Mouse (Mus musculus) 3134 (cell line): Measurements from ENCODE around the gene Trim31.

ENCODE experiments used
- DNase-seq: peaks from one replicate; pipeline ENCODE4 v3.0.0-alpha.2; 2011; ENCODE audit warnings: low spot score; ENCODE audit not compliant: insufficient read length; ENCODE audit errors: extremely low read depth

The Trim31 gene

DNA sequence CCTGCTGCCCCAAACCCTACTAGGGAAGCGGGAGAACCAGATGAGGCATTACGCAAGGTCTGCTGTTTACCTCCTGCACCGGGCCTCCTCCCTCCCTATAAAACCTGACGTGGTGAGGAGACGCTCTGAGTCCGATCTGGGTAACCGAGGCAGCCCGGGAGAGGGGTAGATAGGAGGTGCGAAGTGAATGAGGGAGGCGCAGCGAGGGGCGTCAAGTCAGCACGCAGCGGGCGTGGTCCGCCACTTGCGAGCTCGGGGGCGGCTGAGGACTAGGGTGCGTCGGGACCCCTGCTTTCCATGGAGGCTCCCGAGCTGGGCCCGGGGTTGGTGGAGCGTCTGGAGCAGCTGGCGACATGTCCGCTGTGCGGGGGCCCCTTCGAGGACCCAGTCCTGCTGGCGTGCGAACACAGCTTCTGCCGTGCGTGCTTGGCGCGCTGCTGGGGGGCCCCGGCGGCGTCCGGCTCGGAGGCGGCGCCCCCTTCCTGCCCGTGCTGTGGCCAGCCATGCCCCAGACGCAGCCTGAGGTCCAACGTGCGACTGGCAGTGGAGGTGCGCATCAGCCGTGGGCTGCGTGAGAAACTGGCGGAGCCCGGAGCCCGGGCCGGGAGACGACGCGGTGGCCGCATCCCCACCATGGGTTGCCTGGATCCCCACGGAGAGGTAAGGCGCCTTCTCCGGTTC is 45.0 kb downstream of the Trim31 start, which contains the start of gene Rnf39:
Gene Rnf39, plus strand, starts transcription at position 128 of the 681 bp plus-strand sequence.
- DNase-seq: peak; percentile 87

DNA sequence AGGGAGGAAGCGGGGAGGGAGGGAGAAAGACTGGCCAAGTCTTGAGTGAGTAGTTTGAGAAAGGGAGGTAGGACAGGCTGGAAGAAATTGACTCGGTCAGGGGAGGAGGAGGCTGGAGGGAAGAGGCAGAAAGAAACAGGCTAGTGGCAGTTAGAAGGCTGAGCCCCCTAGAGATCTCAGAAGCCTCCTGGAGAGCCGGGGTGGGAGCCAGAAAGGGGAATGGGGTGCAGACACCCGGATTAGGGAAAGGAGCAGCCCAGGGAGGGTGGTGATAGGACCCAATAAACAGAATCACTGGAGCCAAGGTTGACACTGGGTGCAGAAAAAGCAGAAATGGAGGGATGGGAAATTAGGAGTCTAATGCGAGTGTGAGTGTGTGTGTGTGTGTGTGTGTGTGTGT is 45.8 kb downstream of the Trim31 start:
- DNase-seq: no peak

DNA sequence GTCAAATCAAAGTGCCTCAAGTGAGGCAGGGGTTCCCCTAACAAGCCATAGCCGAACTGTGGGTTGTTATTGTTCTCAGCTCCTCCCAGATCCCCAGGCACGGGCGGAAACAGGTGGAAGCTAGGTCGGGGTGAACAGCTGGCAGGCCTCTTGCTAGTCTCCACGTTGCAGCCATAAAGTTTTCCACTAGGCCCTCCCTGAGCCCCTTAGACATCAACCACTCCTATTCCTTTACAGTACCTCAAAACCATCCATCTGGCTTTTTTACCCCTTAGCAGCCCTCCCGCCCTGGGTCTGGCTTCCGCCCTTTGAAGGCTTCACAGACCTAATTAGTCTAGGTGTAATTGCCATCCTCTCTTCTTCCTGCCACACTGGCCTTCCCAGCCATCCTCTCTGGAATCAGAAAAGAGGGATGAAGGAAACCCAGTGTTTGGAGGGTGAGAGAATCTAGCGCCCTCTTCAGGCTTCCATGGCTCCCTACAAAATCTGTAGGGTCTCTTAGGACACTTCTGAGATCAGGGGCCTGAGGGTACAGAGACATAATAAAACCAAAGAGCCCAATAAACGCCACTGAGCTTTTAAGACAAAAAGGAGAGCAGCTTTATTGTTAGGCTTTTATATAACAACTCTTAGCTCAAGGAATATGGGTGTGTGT is 46.3 kb downstream of the Trim31 start:
- peak; percentile 47 for DNase-seq

DNA sequence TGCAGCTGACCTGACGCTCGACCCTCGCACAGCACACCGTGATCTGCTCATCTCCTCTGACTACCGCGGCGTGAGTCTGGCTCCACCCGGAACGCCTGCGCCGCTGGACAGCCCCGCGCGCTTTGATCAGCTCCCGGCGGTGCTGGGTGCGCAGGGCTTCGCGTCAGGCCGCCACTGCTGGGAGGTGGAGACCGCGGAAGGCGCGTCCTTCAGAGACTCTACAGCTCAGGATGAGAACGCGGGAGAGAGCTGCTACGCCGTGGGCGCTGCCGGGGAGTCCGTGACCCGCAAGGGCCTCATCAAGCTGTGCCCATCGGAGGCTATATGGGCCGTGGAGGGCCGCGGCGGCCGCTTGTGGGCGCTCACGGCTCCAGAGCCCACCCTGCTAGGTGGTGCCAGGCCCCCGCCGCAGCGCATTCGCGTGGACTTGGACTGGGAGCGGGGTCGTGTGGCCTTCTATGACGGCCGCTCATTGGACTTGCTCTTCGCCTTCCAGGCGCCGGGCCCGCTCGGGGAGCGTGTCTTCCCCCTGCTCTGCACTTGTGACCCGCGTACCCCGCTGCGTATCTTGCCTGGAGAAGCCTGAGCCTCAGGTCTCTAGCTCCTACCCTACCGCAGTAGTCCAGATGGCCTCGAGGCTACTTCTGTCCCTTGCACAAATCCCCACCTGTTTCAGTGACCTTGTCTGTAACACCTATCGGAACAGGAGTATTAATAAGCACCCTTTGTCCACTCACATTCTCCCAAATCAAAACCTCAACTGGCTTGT is 49.3 kb downstream of the Trim31 start:
- DNase-seq: peak; percentile 35

DNA sequence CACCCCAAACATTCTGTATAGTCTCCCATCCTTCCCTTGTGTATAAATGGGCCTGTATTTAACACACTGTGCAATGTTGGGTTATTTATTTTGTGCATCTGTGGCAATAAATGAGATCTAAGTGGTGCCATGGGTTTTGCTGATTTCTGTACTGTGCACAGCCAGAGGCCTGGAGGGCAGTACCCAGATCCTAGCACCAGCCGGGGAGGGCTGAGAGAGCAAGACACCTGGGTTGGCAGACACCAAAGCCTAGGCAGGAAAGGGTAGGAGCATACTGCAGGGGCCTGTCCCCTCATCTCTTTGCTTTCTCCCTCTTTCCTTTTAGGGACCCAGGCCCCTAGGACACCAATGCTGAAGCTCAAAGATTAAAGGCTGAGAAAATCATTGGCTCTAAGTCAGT is 50.4 kb downstream of the Trim31 start:
- no peak for DNase-seq

DNA sequence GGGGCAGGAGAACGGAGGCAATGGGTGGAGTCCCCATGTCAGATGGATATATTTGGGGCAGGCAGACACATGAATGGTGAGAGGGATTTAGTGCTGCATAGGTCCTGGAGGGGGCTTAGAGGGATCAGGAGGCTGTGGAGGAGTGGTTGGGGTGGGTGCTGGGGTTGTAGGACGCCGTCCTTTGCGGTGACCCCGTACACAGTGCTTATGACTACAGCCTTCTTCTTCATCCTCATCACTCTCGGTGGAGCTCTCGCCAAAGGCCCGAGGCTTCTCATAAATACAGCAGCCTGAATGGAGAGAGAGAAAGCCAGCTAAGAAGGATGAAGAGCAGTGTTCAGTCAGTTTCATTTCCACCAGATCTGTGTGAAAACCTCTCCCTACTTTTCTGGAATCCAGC is 51.3 kb downstream of the Trim31 start:
- DNase-seq: no peak

DNA sequence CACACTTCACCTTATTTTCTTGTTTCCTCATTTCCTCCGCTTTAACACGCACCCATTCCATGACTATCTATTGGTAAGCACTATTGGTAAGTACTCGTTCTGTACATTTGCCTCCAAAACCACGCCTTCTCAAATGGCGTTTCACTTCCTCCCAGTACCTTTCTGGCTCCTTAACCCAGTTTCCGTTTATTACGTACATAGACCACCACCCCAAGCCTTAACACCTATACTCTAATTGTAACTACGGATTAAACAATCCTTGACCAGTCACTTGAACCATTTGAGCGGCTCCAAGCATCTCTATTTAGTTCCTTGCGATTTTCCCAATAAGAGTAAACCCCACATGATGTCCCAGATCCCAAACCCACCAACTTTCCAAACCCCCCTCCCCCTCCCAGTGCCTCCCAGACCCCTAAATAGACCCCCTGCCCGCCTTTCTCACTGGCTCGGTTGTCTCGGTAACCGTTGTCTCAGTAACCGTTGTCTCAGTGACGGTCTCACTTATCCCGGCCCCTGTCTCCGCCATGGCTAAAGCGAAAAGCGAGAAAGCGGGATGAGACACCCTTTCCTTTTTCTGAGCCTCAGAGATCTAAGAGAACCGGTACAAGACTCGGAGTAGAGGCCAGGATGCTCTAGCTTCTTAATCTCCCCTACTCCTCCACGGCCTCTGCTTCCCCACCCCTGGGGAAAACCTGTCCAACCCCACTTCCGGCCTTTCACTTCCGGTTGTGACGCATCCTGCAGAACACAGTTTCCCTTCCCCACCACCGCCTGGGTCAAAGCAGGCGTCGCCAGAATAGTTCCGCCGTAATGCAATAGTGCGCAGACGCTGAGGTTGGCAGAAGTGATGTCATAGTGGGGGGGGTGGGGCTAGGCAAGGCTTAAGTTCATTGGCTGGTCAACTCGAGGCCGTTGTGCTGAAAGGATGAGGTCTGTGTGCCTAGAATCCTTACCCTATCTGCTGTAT is 53.3 kb downstream of the Trim31 start, which contains the start of gene Ppp1r11:
Gene Ppp1r11, minus strand, starts transcription at position 761 of the 967 bp plus-strand sequence.
- DNase-seq: peak; percentile 92

DNA sequence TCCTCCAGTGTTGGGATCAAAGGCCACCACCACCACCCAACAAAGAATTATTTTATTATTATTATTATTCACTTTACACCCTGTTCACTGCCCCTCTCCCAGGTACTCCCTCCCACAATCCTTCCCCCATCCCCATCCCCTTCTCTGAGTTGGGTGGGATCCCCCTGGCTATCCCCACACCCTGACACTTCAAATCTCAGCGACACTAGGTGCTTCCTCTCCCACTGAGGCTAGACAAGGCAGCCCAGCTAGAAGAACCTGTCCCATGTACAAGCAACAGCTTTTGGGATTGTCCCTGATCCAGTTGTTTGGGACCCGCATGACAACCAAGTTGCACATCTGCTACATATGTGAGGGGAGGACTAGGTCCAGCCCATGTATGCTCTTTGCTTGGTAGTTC is 54.7 kb downstream of the Trim31 start:
- DNase-seq: no peak

DNA sequence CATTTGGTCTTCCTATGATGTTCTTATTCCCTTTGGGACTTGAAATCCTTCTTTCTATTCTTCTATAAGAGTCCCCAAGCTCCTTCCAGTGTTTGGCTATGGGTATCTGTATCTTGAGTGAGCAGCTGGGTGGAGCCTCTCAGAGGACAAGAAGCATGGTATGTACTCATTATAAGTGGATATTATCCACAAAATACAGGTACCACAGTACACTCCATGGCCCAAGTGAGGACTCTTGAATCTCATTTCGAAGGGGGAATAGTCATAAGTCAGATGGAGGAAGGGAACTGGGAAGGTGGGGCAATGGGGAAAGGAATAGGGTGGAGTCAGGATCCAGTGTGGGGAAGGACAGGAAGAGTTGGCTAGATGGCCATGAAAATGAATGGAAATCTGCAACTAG is 55.1 kb downstream of the Trim31 start:
- DNase-seq: no peak

DNA sequence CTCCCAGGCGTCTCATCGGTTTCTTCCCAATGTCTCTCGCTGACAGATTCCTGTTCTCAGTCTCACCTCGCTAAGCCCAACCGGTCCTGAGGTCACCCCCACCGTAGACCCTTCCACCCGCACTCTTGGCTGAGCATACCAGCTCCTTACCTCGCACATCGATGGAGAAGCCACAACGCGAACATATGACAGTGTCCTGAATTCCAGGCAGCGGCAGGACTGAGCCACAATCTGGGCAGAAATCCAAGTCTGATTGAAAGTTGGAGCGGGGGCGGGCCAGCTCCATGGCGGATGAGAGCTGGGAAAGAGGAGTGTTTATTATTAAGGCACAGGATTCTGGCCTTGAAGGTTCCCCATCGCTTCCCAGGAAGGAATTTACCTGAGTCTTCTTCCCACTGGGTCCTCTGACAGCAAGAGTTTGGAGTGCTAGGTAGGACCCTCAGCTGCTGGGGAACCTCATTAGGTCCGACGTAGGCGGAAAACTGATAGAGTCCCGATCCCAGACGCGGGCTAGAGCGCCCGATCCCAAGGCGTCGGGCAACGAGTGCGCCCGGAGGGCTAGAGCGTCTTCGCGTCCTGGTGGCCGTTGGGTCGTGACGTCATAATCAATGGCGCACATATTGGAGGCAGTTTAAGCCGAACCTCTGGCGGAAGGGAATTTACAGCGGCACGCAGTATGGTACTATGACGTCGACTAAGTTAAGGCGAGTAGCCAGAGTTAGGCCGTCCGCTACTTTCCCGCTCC is 60.3 kb downstream of the Trim31 start, which contains the start of the genes Znrd1 and Znrd1as:
Gene Znrd1, minus strand, starts transcription at position 561 of the 745 bp plus-strand sequence.
Gene Znrd1as, plus strand, starts transcription at position 594 of the 745 bp plus-strand sequence.
- DNase-seq: peak; percentile 95

DNA sequence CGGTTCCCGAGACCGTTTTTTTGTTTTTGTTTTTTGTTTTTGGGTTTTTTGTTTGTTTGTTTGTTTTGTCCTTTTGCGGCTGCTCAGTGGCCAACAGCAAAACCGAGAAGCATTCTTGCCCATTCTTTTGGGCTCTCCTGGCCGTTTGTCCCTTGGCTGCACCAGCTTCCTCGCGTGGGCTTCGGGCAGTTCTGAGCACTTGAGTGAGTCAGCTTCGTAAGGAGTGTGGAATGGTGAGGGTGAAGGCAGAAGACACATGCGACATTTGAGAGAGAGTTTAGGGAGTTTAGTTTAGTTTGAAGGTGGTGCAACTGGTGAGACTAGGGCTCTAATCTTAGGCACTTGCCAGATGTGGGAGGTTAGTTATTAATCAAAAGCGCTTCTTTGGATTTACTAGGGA is 61.0 kb downstream of the Trim31 start:
- DNase-seq: peak; percentile 33
